Mouse (Mus musculus) spleen, postnatal 4 days (tissue): Measurements from ENCODE around the gene Trpv2.
"Not testable (repeated sequence)": the region's sequence is repeated elsewhere in the genome, so short reads cannot be mapped to it uniquely, and the experiment has no call there.

Experiments used
- DNase-seq, 2 experiments: peaks; one replicate each; pipeline ENCODE4 v3.0.0; 2022; ENCODE audit warnings: low spot score in 2 of 2

Gene Trpv2

DNA sequence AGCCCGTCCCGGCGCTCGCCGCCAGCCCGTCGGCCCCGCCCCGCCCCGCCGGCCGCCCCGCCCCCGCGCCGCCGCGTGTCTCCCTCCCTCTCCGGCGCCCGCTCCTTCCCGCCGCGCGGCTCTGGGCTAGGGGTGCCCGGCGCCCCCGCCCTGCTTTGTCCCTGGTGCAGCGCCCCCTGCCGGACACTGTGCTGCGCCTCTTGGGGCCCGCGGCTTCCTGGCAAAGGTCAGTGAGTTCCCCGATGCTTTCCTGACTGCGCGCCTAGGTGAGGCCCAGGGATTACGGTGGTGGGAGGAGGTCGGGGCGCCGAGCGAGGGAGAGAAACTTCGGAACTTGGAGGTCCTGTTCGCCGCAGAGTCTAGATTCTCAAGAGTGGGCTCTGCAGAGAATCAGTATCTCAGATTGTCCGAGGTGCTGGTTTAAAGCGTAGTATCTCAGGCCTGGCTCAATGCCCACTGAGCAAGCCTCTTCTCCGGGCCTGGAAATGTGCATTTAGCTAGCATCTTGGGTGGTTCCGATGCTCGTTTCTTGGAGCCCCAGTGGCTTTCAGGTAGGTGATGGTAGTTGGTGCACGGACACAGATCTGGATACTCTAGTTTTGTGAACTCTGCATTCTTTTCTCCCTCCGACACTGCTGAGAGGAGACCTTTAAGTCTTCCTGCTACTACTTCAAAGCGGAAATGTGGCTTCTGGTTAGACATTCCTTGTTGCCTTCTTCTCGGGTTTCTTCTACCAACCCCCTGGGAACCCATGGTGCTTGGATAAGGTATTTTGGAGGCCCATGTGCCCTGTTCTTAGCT lies 74.5 kb downstream of the Trpv2 start, which contains the start of gene Mmgt2:
Gene Mmgt2 (plus strand): TSS at position 74 of the 801 bp plus-strand sequence.
- DNase-seq: peak; percentile 92 to 99

GRCm38 (mm10) chr11:62649803-62650202 lies 75.5 kb downstream of the Trpv2 start:
- DNase-seq: not testable (repeated sequence)
